Mouse (Mus musculus): Measurements from ENCODE around the gene Bpifb4.

Bpifb4 gene

DNA sequence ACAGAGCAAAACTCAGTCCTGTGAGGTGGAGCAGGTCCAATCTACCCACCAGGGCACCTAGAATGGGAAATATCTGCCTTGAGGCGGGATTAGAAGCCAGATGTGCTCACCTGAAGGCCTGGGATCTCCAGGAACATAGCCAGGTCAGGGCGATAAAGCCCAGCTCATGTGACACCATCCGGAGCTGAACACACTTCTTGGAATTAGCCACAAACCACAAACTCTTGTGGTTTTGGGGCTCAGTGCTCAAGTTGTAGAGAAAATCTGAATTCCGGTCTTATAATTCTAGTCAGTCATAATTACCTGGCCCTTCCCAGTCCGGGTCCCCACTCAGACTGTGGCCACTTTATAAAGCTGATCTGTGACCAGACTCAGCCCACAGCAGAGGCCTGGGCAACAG lies at the start of gene Bpifb4:
TSS of gene Bpifb4 (plus strand) at position 370 of the 400 bp plus-strand sequence.
- POLR2A ChIA-PET: interaction anchor here in 1 of 4 experiments (1.1 kb wide), 1 partner anchor 10 kb away, joined by 3 read pairs; no protein-coding TSS in a partner anchor
- CTCF ChIA-PET: interaction anchor here in 1 of 4 experiments (0.7 to 1.5 kb wide), 3 partner anchors 10 to 390 kb away, joined by 3 to 4 read pairs (median 4); no protein-coding TSS in a partner anchor

DNA sequence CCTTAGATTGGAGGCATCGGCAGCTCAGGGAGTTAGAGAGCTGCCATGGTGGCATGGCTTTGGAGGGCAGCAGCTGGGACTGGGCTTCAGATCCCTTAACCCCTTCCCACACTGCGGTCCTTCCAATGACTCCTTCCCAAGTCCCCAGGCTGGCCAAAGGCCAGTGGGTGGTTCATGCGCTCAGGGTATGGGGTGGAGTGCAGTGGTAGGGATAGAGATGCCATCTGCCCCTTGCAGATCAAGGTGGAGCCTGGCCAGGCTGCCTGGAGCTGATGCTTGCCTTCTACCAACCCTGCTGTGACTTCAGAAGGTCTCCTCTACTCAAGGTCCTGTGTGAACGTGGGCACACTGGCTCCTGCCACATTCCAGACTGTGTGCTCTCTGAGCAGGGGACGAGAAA lies 38.9 kb upstream of the Bpifb4 start:
- CTCF ChIA-PET: interaction anchor here in 1 of 4 experiments (2.1 kb wide), 1 partner anchor 54 kb away, joined by 5 read pairs; no protein-coding TSS in a partner anchor
- POLR2A ChIA-PET: no interaction called here

DNA sequence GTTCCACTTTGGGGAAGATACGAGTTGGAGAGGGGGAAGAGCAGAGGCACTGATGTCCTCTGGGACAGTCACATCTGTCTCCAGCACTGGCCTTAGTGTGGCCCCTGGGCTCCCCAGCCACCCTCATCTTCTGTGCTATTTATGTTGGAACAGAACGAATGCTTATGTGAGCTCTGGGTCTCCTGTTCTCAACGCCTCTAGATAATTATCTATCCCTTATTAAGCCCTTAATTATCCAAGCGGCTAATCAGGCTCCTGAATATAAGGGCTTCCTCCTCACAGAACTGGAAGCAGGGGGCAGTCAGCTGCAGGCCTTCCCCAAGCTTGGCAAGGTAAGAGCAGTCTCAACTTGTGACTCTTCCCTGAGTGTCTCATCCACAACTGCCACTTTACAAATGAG lies 37.9 kb upstream of the Bpifb4 start, which contains the start of gene Bpifb6:
TSS of gene Bpifb6 (plus strand) at position 301 of the 400 bp plus-strand sequence.
- ChIA-PET POLR2A (no interaction called here), CTCF (interaction anchor here in 1 of 4 experiments (2.1 kb wide), 1 partner anchor 53 kb away, joined by 5 read pairs; no protein-coding TSS in a partner anchor)

DNA sequence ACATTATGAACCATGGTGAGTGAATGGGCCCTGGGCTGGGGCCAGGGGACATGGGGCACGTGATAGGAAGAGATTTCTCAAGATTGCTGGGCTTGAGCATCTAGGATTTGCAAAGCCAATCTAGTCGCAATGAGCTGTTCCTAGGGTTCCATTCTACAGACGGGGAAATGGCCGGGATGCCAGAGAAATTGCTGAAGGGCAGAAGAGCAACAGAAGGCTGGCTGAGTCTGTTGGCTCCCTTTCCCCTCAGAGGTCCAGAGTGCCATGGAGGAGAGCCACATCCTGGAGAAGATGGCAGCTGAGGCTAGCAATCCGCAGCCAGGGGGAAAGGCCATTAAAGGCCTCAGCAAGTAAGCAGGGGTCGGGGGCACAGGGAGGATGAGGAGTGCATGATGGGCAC lies 35.3 kb upstream of the Bpifb4 start:
- ChIA-PET CTCF (no interaction called here), POLR2A (interaction anchor here in 1 of 4 experiments (1.5 kb wide), 1 partner anchor 17 kb away, joined by 3 read pairs; no protein-coding TSS in a partner anchor)

DNA sequence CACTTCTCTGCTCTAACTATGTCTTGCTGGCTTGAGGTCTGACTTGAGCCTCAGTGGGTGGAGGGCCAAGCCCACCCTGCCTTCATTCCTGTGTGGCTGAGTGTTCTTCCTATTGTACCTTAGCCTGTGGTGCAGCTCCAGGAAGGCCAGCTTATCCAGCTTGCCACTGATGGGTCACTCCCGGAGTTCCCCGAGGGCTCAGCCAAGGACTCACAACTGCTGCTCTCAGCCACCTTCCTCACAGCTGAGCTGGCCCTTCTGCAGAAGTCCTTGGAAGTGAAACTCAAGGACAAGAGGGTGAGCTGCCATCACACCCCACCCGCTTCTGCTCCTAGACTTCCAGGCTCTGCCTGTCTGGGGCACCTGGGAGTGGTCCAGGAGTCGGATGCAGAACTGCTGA lies 31.4 kb upstream of the Bpifb4 start:
- ChIA-PET CTCF (no interaction called here), POLR2A (no interaction called here)

DNA sequence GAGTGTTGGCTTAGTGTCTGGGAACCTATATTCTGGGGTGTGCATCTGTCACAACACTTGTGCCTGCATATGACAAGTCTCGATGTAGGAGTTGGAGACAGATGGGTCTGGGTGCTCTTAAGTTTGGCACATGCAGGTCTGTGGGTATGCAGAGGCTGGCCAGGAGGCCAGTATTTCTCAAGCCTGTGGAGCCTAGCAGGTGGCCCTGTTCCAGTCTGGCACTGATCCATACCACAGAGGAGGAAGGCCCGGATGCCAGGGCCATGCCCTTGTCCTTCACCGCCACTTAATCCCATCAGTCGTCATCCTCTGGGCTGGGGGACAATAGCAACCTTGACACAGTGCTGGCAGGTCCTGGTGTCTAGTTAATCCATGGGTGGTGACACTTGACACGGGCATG lies 23.9 kb upstream of the Bpifb4 start:
- POLR2A ChIA-PET: no interaction called here

DNA sequence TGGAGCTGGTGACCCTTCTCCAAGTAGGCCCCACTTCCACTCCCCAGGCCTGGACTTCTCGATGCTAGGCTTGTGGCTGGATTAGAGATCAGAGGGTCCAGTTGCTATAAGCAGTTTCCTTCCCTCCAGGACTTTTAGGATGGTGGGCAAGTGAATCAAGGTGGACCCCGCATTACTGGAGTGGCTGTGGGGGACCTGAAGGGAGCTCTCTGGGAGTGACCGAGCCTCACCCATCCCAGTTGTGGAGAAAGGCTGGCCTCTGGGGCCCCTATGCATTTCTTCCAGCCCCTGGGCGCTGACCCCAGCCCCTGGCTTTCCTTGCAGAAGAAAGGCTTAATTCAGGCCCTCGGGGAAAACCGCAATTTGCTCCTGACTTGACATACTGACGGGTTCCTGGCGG lies 20.1 kb upstream of the Bpifb4 start, which contains the start of gene Bpifb3:
TSS of gene Bpifb3 (plus strand) at position 301 of the 400 bp plus-strand sequence.
- ChIA-PET POLR2A (no interaction called here), CTCF (no interaction called here)

More for the DNA sequence above, 23.9 kb upstream of the Bpifb4 start:
- CTCF ChIA-PET: no interaction called here

DNA sequence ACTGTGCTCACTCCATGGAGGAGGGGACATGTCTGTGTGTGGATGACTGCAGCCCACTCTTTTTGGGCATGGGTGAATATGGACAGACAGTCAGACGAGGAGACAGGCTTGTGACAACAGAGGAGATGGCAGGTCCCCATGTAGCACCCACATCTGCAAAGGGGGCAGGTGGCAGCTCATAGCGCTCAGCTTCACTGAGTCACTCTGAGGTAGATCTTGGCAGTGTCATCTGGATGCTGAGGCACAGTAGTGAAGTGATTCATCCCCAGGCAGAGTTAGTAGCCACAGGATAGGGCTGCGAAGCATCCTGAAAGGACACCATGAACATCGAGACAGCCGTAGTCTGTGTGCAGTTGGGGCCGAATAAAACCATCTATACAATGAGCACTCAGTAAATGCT lies 16.8 kb upstream of the Bpifb4 start:
- ChIA-PET POLR2A (no interaction called here), CTCF (interaction anchor here in 1 of 4 experiments (1.4 kb wide), 1 partner anchor 114 kb away, joined by 5 read pairs; no protein-coding TSS in a partner anchor)

DNA sequence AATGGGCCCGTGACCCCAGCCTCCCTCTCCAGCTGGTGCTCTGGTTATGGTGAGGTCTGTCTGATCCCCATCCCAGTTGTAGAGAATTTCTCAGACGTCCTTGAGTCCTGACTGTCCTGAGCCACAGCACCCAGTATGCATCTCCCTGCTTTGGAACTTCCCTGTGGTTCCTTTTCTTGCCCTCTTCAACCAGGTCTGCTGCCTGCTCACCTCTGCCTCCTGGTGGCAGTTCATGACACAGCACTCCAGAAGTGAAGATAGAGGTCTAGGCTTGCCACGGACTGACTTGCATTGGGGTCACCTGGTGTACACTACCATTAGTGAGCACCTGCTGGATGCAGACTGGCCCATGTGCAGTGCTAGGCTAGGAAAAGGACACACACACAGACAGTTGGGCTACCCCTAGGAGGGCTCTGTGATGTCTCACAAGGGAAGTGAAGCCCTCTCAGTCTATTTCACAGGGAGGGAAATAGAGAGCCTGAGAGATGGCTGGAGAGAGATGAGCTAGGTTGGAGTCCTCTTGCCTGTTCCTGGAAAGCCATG lies 8.1 kb upstream of the Bpifb4 start:
- ChIA-PET POLR2A (interaction anchor here in 1 of 4 experiments (0.6 kb wide), 1 partner anchor 14 kb away, joined by 3 read pairs; no protein-coding TSS in a partner anchor), CTCF (interaction anchor here in 3 of 4 experiments (0.6 to 2.2 kb wide), 10 partner anchors 24 to 320 kb away, joined by 3 to 12 read pairs (median 6); no protein-coding TSS in a partner anchor)

DNA sequence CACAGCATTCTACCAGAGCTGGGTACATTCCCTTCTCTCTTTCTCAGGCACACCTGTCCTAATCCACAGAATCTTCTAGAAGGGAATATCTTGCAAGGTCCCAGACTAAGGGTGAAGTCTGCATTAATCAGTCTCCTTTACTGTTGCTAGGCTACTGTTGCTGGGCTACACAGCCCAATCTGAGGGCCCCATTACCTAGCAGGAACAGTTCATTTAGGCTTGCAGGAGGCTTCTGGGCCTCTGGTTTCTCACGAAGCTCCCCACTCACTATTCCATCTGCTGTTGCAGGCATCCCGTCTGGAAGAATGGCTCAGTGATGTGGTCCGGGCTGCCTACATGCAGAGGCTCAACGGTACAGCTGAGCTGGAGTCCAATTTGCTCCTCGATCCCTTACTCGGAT lies 6.9 kb upstream of the Bpifb4 start:
- CTCF ChIA-PET: interaction anchor here in 3 of 4 experiments (0.6 to 2.0 kb wide), 9 partner anchors 12 to 555 kb away, joined by 3 to 12 read pairs (median 6); no protein-coding TSS in a partner anchor

DNA sequence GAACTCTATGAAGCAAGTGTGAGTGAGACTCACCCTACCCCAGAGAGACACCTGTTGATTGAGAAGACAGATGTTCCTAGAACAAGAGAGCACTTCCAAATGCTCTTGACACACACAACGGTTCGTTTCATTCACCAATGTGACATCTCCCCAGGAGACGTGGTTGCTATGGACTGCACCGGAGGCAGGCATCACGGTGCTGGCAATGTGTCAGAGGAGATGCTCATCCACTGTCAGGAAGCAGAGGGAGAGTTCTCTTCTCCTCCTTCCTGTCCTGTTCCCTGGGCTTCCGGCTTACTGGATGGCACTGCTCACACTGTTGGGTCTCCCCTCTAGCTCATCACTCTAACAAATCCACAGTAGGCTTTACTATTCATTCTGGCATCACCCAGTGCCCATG lies 4.7 kb upstream of the Bpifb4 start:
- CTCF ChIA-PET: interaction anchor here in 2 of 4 experiments (0.9 to 1.3 kb wide), 3 partner anchors 11 to 434 kb away, joined by 3 to 4 read pairs (median 3); no protein-coding TSS in a partner anchor
- POLR2A ChIA-PET: interaction anchor here in 2 of 4 experiments (0.6 to 0.7 kb wide), 2 partner anchors 21 to 258 kb away, joined by 3 to 4 read pairs; no protein-coding TSS in a partner anchor

More for the DNA sequence above, 6.9 kb upstream of the Bpifb4 start:
- POLR2A ChIA-PET: interaction anchor here in 2 of 4 experiments (0.6 to 0.9 kb wide), 2 partner anchors 23 to 193 kb away, joined by 3 read pairs; no protein-coding TSS in a partner anchor

DNA sequence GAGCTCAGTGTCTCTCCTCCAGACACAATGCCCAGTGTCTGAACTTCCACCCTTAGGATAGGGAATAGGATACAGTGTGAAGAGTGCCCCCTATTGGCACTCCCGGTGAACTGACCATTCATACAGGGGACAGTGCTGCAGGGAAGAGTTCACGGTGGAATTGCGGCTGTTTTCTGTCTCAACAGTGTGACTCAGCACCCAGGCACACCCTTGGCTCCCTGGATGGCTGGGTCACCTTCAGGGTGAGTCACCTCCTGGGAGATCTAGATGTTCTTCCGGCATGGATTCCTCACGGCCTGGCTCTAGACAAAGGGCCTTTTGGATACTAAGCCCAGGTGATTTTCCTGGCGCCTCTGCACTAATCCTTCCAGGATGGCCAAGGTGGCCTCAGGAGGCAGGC lies 2.7 kb upstream of the Bpifb4 start:
- ChIA-PET POLR2A (interaction anchor here in 1 of 4 experiments (0.8 kb wide), 1 partner anchor 288 kb away, joined by 3 read pairs; the partner anchor contains the start of gene Bpifb5), CTCF (interaction anchor here in 2 of 4 experiments (0.5 to 1.2 kb wide), 4 partner anchors 16 to 238 kb away, joined by 3 to 4 read pairs (median 4); no protein-coding TSS in a partner anchor)

DNA sequence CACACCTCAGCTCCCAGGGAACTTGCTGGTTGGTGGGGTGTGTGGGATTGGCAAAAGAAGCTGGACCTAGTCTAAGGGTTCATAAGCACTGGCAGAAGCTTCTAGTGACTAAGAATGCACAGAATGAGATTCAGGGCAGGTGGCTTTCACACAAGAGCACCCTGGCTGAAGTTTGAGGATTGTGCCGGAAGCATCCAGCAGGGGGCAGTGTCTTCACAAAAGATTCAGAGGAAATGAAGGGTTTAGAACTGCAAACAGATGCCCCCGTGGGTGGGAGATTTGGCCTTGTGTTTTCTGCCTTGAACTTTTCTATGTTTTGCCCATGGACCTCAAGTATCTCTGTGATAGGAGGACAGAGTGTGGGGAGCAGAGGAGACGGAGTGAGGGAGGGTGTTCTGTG lies 5.5 kb downstream of the Bpifb4 start:
- ChIA-PET POLR2A (interaction anchor here in 3 of 4 experiments (0.6 to 1.4 kb wide), 3 partner anchors 10 to 1107 kb away, joined by 3 to 5 read pairs (median 4); no protein-coding TSS in a partner anchor), CTCF (interaction anchor here (0.5 to 4.2 kb wide), 24 partner anchors 10 to 1563 kb away, joined by 3 to 41 read pairs (median 3); no protein-coding TSS in a partner anchor)

DNA sequence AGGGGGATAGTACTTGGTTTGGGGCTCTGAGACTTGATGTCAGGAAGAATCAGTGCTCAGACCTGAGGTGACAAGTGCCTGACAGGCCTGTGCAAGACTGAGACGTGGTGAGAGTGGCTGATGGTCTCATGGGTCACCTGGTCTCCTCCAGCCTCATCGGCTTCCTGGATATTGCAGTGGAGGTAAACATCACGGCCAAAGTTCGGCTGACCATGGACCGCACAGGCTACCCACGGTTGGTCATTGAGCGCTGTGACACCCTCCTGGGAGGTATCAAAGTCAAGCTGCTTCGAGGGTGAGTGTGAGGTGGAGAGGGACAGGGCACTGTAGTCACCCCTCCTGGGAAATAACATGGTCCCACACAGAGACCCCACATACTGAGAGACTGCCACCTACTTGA lies 6.6 kb downstream of the Bpifb4 start:
- ChIA-PET CTCF (interaction anchor here (0.7 to 4.2 kb wide), 9 partner anchors 8 to 666 kb away, joined by 3 to 41 read pairs (median 3); no protein-coding TSS in a partner anchor), POLR2A (interaction anchor here in 2 of 4 experiments (0.5 to 0.7 kb wide), 2 partner anchors 14 to 65 kb away, joined by 3 read pairs; no protein-coding TSS in a partner anchor)

DNA sequence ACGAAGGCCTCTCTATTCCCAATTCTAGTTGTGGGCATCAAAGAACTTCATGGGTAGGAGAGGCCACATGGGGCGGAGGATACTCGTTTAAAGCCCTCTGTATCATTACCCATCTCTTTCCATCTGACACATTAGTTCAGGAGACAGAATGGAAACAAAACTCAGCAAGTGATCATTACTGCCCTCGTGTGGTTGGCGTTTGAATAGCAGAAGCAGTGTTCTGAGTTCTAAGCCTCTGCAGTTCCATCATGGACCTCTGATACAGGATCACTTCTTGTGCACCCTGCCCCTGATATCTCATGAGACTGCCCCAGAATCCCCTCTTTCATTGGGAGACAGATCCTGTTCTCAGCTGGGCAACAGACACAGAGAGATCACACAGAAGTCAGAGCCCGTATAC lies 14.9 kb downstream of the Bpifb4 start:
- ChIA-PET POLR2A (interaction anchor here in 1 of 4 experiments (1.3 to 1.5 kb wide), 2 partner anchors 10 to 342 kb away, joined by 3 read pairs; no protein-coding TSS in a partner anchor), CTCF (interaction anchor here (0.6 to 3.7 kb wide), 22 partner anchors 8 to 443 kb away, joined by 3 to 41 read pairs (median 4); partner anchors contain the start of genes Bpifb1 (in 1 of the 4) and Bpifb6 (in 1 of the 4))

DNA sequence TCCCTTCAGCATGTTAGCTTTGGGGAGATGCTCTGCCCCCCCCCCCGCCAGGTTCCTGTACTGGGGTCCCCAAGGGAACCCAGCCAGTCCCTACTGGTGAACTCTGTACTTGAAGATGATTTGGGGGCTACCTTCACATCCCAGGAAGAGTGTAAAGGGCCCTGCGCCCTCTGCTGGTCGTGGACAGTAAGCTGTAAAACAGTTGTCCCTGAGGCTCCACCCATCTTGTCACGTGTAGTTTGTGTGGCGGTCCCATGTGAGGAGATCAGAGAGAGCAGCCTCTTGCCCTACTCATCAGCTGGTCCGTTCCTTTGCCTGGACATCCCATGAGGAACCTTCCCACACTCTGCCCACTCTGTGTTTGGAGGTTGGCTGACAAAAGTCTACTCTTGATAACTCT lies 15.8 kb downstream of the Bpifb4 start:
- CTCF ChIA-PET: interaction anchor here (0.5 to 3.7 kb wide), 77 partner anchors 8 to 1955 kb away, joined by 3 to 41 read pairs (median 4); partner anchors contain the start of genes Bpifb5 (in 2 of the 4), Bpifa1 (in 1 of the 4), Bpifa5 (in 1 of the 4) and Bpifb1 (in 1 of the 4)
- POLR2A ChIA-PET: interaction anchor here (0.6 to 1.5 kb wide), 7 partner anchors 10 to 827 kb away, joined by 3 to 5 read pairs (median 3); no protein-coding TSS in a partner anchor

DNA sequence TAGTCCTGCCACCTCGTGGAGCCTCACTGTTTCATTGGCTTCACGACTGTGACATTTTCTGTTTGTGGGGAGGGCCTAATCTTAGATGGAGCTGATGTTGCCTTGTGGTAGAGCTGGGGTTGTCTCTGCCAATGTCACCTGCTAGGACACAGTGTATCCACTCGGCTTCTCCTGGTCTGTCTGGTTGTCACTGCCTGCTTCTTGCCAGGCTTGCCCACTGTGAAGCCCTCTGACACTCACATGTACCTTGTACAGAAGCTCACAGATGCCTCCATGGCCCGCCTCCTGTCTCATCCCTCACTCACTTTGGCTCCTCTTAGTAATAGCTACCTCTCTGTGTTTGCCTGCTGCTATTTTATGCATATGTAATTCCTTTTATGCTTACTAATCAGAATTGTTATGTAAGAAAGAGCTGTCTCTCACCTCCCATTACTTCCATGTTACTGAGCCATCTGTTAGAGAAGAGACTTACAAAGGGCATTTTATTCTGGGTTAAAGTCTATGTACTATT lies 24.9 kb downstream of the Bpifb4 start:
- ChIA-PET POLR2A (interaction anchor here in 1 of 4 experiments (0.7 kb wide), 1 partner anchor 36 kb away, joined by 4 read pairs; no protein-coding TSS in a partner anchor), CTCF (interaction anchor here in 1 of 4 experiments (1.4 kb wide), 1 partner anchor 9 kb away, joined by 6 read pairs; no protein-coding TSS in a partner anchor)

DNA sequence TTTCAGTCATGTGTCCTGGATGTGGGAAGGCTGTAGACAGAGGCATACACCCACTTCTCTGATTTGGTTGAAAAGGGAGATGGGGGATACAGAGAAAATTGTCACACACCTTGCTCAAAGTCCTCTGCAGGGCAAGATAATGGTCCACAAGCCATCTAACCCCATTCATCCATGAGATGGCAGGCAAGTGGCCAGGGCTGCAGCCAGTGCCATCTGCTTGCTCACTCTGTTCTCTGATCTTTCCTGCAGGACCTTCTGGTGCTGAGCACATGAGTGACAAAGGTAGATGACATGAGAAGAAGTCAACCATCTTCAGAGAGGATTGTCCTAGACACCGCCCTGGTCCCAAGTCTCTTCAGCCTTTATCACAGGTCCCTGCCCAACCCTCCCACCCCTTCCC lies 25.3 kb downstream of the Bpifb4 start:
- POLR2A ChIA-PET: no interaction called here
- CTCF ChIA-PET: interaction anchor here in 2 of 4 experiments (1.1 to 1.4 kb wide), 2 partner anchors 10 kb away, joined by 6 read pairs; no protein-coding TSS in a partner anchor

DNA sequence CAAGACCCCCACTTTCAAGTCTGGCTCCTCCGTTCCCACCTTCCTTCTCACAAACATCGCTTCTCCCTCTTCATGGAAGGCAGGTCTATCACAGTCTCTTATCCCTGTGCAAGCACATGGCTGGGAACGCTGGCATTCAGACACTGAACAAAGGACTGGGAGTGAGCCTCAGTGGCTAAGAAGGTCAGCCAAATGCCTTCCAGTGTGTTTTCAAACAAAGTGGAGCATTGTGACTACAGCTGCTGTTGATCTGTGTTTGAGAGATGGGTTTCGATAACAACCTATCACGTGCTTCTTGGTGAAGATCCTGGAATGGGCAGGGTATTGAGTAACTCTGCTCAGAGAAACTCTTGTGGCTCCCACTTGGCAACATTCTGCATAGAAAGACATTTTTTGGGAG lies 32.2 kb downstream of the Bpifb4 start:
- ChIA-PET POLR2A (no interaction called here), CTCF (no interaction called here)

All from embryonic stem cell, embryonic (primary cell).